Mouse (Mus musculus): Measurements from ENCODE around the gene Eno3. TPM values are rescaled to one million over a fixed set of nuclear protein-coding genes. Genes with fewer than 3 reads are reported as not detected.

Gene Eno3
- total and polyA plus RNA-seq, 3 experiments: 5.7 to 25.3 (median 21.9) TPM

DNA sequence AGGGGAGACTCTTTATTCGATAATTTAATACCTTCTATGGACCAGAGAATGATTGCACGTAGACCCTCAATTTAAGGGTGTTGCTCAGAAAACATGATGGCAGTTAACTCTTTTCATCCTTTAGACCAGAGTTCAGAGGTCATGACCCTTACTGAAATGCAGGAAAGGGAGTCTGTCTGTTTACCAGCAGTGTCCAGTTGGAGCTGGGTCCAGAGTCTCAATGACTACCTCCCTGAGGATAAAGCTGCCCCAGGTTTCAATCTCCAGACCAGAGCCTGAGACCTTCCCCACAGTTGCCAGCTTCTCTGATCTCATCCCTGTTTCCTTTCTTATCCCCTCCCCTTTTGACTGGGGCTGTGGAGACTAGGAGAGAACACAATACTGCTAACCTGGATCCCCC, 21.6 kb downstream of the Eno3 start:
- no peak for ATAC-seq (ENCODE audit: extremely low read depth, insufficient number of reproducible peaks, low FRiP score, poor library complexity, severe bottlenecking)

DNA sequence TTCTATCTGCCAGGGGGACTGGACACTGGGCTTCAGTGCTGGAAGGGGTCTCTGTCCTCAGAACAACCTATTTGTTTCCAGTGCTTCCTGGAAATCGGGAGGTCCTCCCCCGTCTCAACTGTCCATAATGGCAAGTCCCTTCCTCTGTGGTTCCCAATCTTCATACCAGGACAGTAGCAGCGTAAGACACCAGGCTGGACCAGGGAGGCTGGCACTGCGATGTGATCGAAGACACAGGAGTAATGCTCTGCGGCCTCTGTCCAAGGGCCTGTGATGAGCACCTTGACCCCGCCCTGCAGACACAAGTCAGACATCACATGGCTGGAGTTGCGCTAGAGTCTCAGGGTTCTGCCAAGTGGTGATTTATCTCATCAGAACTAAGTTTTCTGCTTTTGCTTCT, 22.4 kb downstream of the Eno3 start:
- H3K4me3 ChIP-seq (ENCODE audit: low read depth, low read length): no peak overlapping the region
- H3K4me1 ChIP-seq (ENCODE audit: insufficient read depth, low read depth, low read length): peaks cover 36% of the 10 kb centered on the region
- DNase-seq (ENCODE audit: low spot score) (no peak), ATAC-seq (ENCODE audit: extremely low read depth, insufficient number of reproducible peaks, low FRiP score, poor library complexity, severe bottlenecking) (no peak)
- TF ChIP-seq GATA1 (IDR thresholded peaks at IDR 0.05; ENCODE audit: borderline replicate concordance, low read length): no peak
- TF ChIP-seq TAL1 (conservative IDR thresholded peaks at IDR 0.05; ENCODE audit: low read depth, low read length): no peak
- no peaks in the 10 kb centered on the region for H3K27me3 ChIP-seq (ENCODE audit: insufficient read depth, low read length)
- peaks cover 94% of the 10 kb centered on the region for H3K36me3 ChIP-seq (replicated peaks)
- no peaks in the 10 kb centered on the region for H3K9me3 ChIP-seq (replicated peaks)

More for the DNA sequence above, 21.6 kb downstream of the Eno3 start:
- H3K4me1 ChIP-seq (ENCODE audit: insufficient read depth, low read depth, low read length): peaks cover 39% of the 10 kb centered on the region
- no peaks in the 10 kb centered on the region for H3K9me3 ChIP-seq (replicated peaks)
- no peaks in the 10 kb centered on the region for H3K27me3 ChIP-seq (ENCODE audit: insufficient read depth, low read length)
- no peak for DNase-seq (ENCODE audit: low spot score)
- TF ChIP-seq GATA1 (IDR thresholded peaks at IDR 0.05; ENCODE audit: borderline replicate concordance, low read length) (no peak), TAL1 (conservative IDR thresholded peaks at IDR 0.05; ENCODE audit: low read depth, low read length) (no peak), GATA2 (IDR thresholded peaks at IDR 0.05; ENCODE audit: borderline replicate concordance, low read depth, low read length) (no peak), POLR2AphosphoS5 (IDR thresholded peaks at IDR 0.05; ENCODE audit: insufficient replicate concordance, low read depth, low read length) (no peak), CTCF (IDR thresholded peaks at IDR 0.05; ENCODE audit: low read depth, low read length) (no peak)
- no peak overlapping the region for H3K4me3 ChIP-seq (ENCODE audit: low read depth, low read length)
- peaks cover 94% of the 10 kb centered on the region for H3K36me3 ChIP-seq (replicated peaks)

GRCm38 (mm10) chr11:70679894-70680293, 22.9 kb downstream of the Eno3 start:
- Histone ChIP-seq H3K36me3 (replicated peaks) (peaks cover 94% of the 10 kb centered on the region), H3K4me3 (ENCODE audit: low read depth, low read length) (no peak overlapping the region), H3K4me1 (ENCODE audit: insufficient read depth, low read depth, low read length) (peaks cover 34% of the 10 kb centered on the region), H3K9me3 (replicated peaks) (no peaks in the 10 kb centered on the region), H3K27me3 (ENCODE audit: insufficient read depth, low read length) (no peaks in the 10 kb centered on the region)
- DNase-seq (ENCODE audit: low spot score): peak; percentile 59
- no peak for TF ChIP-seq CTCF (IDR thresholded peaks at IDR 0.05; ENCODE audit: low read depth, low read length)
- TF ChIP-seq POLR2AphosphoS5 (IDR thresholded peaks at IDR 0.05; ENCODE audit: insufficient replicate concordance, low read depth, low read length): no peak
- ATAC-seq (ENCODE audit: extremely low read depth, insufficient number of reproducible peaks, low FRiP score, poor library complexity, severe bottlenecking): peak; percentile 75

DNA sequence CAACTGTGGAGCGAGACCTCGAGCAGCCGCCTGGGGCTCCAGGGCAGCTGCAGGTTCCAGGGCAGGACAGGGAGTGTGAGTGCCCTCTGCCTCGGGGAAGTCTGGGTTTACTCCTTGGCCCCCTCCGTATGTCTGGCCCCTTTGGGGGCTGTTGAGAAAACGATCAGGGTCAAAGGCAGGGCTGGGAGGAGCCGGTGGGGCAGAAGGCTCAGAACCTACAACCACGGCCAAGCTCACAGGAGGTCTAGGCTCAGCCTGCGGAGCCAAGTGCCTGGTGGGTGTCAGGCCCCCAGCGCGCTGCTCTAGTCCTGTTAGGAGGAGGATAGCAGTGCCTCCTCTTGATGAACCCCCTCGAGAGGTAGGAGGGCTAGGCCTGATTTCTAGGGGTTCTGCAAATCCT, 24.2 kb downstream of the Eno3 start:
- Histone ChIP-seq H3K4me1 (ENCODE audit: insufficient read depth, low read depth, low read length) (peaks cover 34% of the 10 kb centered on the region), H3K9me3 (replicated peaks) (no peaks in the 10 kb centered on the region), H3K4me3 (ENCODE audit: low read depth, low read length) (no peak overlapping the region), H3K27me3 (ENCODE audit: insufficient read depth, low read length) (no peaks in the 10 kb centered on the region), H3K36me3 (replicated peaks) (peaks cover 94% of the 10 kb centered on the region)
- no peak for TF ChIP-seq POLR2AphosphoS5 (IDR thresholded peaks at IDR 0.05; ENCODE audit: insufficient replicate concordance, low read depth, low read length)
- TF ChIP-seq TAL1 (conservative IDR thresholded peaks at IDR 0.05; ENCODE audit: low read depth, low read length): no peak
- no peak for TF ChIP-seq GATA1 (IDR thresholded peaks at IDR 0.05; ENCODE audit: borderline replicate concordance, low read length)
- DNase-seq (ENCODE audit: low spot score): no peak
- ATAC-seq (ENCODE audit: extremely low read depth, insufficient number of reproducible peaks, low FRiP score, poor library complexity, severe bottlenecking): no peak

DNA sequence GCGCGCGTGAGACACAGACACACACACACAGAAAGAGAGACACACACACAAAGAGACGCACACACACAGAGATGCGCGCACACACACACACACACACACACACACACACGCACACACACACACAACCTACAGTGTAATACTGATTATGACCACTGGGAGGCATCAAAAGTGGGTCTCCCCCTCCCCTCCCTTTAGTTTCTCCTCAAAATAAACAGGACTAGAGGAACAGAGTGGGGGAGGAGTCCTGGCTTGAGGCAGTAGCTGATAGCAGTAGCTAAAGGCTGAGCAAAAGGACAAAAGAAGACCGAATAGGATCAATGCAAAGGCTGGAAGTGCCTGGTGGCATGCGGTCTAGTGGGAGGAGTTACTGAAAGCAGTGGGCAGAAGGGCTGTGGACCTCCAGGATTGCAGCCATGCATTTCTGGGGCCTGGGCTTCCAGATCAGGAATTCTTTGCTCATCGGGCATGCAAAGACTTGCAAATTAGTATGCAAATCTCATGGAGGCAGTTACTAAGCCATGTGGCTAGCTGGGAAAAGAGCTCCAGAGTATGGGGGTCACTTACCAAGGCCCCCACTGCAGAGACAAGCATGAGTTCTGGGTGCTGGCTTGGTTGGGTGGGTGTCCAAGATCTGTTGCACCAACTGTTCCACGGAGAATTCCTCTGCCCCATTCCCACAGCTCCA, 25.0 kb downstream of the Eno3 start:
- H3K4me3 ChIP-seq (ENCODE audit: low read depth, low read length): no peak overlapping the region
- TF ChIP-seq TAL1 (conservative IDR thresholded peaks at IDR 0.05; ENCODE audit: low read depth, low read length): no peak
- TF ChIP-seq CTCF (IDR thresholded peaks at IDR 0.05; ENCODE audit: low read depth, low read length): peak; percentile 36; the same call in 1 of the 2 replicates
- no peak for TF ChIP-seq POLR2AphosphoS5 (IDR thresholded peaks at IDR 0.05; ENCODE audit: insufficient replicate concordance, low read depth, low read length)
- no peak for TF ChIP-seq GATA2 (IDR thresholded peaks at IDR 0.05; ENCODE audit: borderline replicate concordance, low read depth, low read length)
- peaks cover 90% of the 10 kb centered on the region for H3K36me3 ChIP-seq (replicated peaks)
- peaks cover 40% of the 10 kb centered on the region for H3K4me1 ChIP-seq (ENCODE audit: insufficient read depth, low read depth, low read length)
- DNase-seq (ENCODE audit: low spot score): no peak
- no peaks in the 10 kb centered on the region for H3K9me3 ChIP-seq (replicated peaks)
- no peaks in the 10 kb centered on the region for H3K27me3 ChIP-seq (ENCODE audit: insufficient read depth, low read length)
- ATAC-seq (ENCODE audit: extremely low read depth, insufficient number of reproducible peaks, low FRiP score, poor library complexity, severe bottlenecking): no peak

DNA sequence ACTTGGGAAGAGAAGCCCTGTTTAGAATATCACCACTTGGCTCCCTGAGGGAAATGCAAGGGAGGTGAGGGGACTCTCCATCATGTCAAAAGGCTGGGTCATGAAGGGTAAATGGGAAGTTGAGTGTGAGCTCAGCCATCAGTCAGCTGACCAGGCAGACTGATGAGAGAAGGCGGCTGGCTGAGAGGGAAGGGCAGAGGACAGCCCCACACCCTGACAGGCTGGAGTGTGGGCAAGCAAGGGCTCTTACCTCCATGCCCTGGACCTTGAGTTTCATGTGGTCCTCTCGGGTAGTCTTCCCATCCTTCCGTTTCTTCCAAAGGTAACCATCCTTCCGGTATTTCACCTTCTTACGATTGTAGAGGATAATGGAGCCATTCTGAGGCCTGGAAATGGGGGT, 26.6 kb downstream of the Eno3 start:
- TF ChIP-seq GATA1 (IDR thresholded peaks at IDR 0.05; ENCODE audit: borderline replicate concordance, low read length): no peak
- TF ChIP-seq TAL1 (conservative IDR thresholded peaks at IDR 0.05; ENCODE audit: low read depth, low read length): no peak
- no peak for TF ChIP-seq POLR2AphosphoS5 (IDR thresholded peaks at IDR 0.05; ENCODE audit: insufficient replicate concordance, low read depth, low read length)
- peaks cover 53% of the 10 kb centered on the region for H3K4me1 ChIP-seq (ENCODE audit: insufficient read depth, low read depth, low read length)
- no peaks in the 10 kb centered on the region for H3K27me3 ChIP-seq (ENCODE audit: insufficient read depth, low read length)
- H3K36me3 ChIP-seq (replicated peaks): peaks cover 76% of the 10 kb centered on the region
- no peak overlapping the region for H3K4me3 ChIP-seq (ENCODE audit: low read depth, low read length)
- no peaks in the 10 kb centered on the region for H3K9me3 ChIP-seq (replicated peaks)
- DNase-seq (ENCODE audit: low spot score) (no peak), ATAC-seq (ENCODE audit: extremely low read depth, insufficient number of reproducible peaks, low FRiP score, poor library complexity, severe bottlenecking) (no peak)

Measured in G1E (cell line).